Mouse (Mus musculus) CH12F3 (cell line): ENCODE measurements around the gene C8g.

Experiments
- in situ Hi-C: fragments of 300-500 bp; cut with MboI; formaldehyde crosslinking; loops from 2 replicates; pipeline ENCODE4 v1.14.3; 2020; ENCODE audit warnings: low sequenced_read_pairs

C8g gene

GRCm38 (mm10) chr2:25468962-25469915 lies 32.3 kb downstream of the C8g start:
- in situ Hi-C loops = no loop called here

GRCm38 (mm10) chr2:25467606-25468303 lies 33.8 kb downstream of the C8g start:
- in situ Hi-C loops = no loop called here

GRCm38 (mm10) chr2:25465816-25466635 lies 35.5 kb downstream of the C8g start:
- in situ Hi-C loops = no loop called here

- in situ Hi-C loops = no loop called here
Observed at GRCm38 (mm10) chr2:25465256-25465655, 36.3 kb downstream of the C8g start.

GRCm38 (mm10) chr2:25463630-25464029 lies 37.9 kb downstream of the C8g start:
- in situ Hi-C loops = no loop called here

- in situ Hi-C loops = no loop called here
Observed at GRCm38 (mm10) chr2:25461407-25461806, 40.1 kb downstream of the C8g start.

- in situ Hi-C loops = no loop called here
Observed at GRCm38 (mm10) chr2:25460551-25461309, 40.8 kb downstream of the C8g start, which contains the start of gene Paxx. Paxx (minus strand) TSS chr2:25461094.

- in situ Hi-C loops = no loop called here
Observed at GRCm38 (mm10) chr2:25460135-25460534, 41.4 kb downstream of the C8g start.

- in situ Hi-C loops = no loop called here
Observed at GRCm38 (mm10) chr2:25458911-25459310, 42.6 kb downstream of the C8g start.

- in situ Hi-C loops = no loop called here
Observed at GRCm38 (mm10) chr2:25457022-25457896, 44.3 kb downstream of the C8g start.

- in situ Hi-C loops = no loop called here
Observed at GRCm38 (mm10) chr2:25456205-25456953, 45.1 kb downstream of the C8g start, which contains the start of gene Clic3. Clic3 (plus strand) TSS chr2:25456838.

GRCm38 (mm10) chr2:25452951-25453350 lies 48.6 kb downstream of the C8g start:
- in situ Hi-C loops = no loop called here

- in situ Hi-C loops = no loop called here
Observed at GRCm38 (mm10) chr2:25450853-25451647, 50.5 kb downstream of the C8g start.
